Comparison of ENCODE assay signal across 8 mouse cellular contexts in the genomic region with DNA sequence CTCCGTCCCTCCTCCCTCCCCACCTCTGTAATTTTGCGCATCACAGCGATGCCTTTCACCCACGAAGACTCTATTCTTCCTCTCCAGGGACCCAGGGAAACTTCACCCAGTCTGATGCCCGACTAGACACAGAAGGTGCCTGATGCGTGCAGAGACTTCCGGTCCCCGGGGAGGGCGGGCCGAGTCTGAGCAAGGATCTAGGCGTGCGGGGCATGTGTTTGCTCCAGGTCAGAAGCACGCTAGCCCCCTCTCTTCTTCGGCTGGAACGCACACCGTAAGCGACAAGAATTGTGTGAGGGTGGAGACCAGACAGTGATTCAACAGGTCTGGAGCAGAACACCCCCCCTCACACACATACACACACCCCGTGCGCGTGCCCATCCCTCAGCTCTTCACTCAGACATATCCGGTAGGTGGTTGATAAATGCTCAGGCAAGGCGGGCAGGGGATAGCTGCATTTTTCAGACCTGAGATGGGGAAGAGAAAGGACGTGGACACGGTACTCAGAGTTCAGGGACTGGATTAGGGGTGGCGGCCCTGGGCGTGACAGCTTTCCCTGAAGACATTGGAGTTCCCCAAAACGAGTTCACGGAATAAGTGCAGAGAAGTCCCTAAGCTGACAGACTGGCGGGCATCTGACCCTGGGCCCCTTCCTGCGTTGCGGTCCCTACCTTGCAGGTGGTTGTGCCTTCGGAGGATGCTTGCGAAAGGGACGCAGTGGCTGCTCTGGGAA. TPM values are rescaled to one million over a fixed set of nuclear protein-coding genes. Genes with fewer than 3 reads are reported as not detected.
A peak's percentile ranks its signal among the peaks of the same experiment; 100 is the strongest.
DNase-seq lines count a peak whose midpoint lies in the region; ATAC-seq and TF ChIP-seq lines count a peak whose summit lies in the region.

No protein-coding gene starts in this region.

- no peak for ATAC-seq in embryonic facial prominence, embryonic 13.5 days (ENCODE audit: insufficient number of reproducible peaks, insufficient read depth, low FRiP score, low TSS enrichment, low read depth)
- no peak for ATAC-seq in intestine, embryonic 14.5 days (replicated peaks; ENCODE audit: low FRiP score, low TSS enrichment, low read depth)
- no peak for ATAC-seq in lung, postnatal 0 days

- H3K9ac ChIP-seq in embryonic facial prominence, embryonic 13.5 days: peak overlapping the region; percentile 72
- H3K9ac ChIP-seq in intestine, embryonic 14.5 days (ENCODE audit: low read length): peak overlapping the region; percentile 54
- no peak overlapping the region; the same call in 1 of the 2 replicates for H3K9ac ChIP-seq in lung, postnatal 0 days (replicated peaks; ENCODE audit: low read depth)

- peaks cover 44% of the 10 kb centered on the region for H3K36me3 ChIP-seq in embryonic facial prominence, embryonic 13.5 days
- H3K36me3 ChIP-seq in intestine, embryonic 14.5 days (ENCODE audit: control insufficient read depth, insufficient read depth, low read length): peaks cover 38% of the 10 kb centered on the region
- H3K36me3 ChIP-seq in lung, postnatal 0 days (ENCODE audit: insufficient read depth, low read length): peaks cover 6% of the 10 kb centered on the region; the same call in 1 of the 2 replicates

- peak; percentile 46 for DNase-seq in retina, embryonic 14.5 days (ENCODE audit: low spot score)
- DNase-seq in retina, postnatal 1 day: no peak
- DNase-seq in intestine, embryonic 14.5 days (ENCODE audit: low spot score): peak; percentile 78
- DNase-seq in lung, postnatal 0 days (ENCODE audit: low spot score): no peak
- DNase-seq in spleen, adult 18-20 months: peak; percentile 81 to 83
- no peak for DNase-seq in c-Kit-positive CD71-positive TER-119-positive erythroid progenitor cells, embryonic 14.5 days (ENCODE audit: low spot score)
- no peak for DNase-seq in layer of hippocampus, adult 8-10 months (ENCODE audit: low spot score in 2 of 2)

- H3K4me2 ChIP-seq in embryonic facial prominence, embryonic 13.5 days: peak overlapping the region; percentile 92
- peak overlapping the region; percentile 79 for H3K4me2 ChIP-seq in intestine, embryonic 14.5 days (ENCODE audit: low read length)
- H3K4me2 ChIP-seq in lung, postnatal 0 days (replicated peaks; ENCODE audit: low read depth, low read length): peak overlapping the region; percentile 52

- 0 out of 2 replicates have a peak overlapping the region, but pooled peaks have one; percentile 2 for H3K27ac ChIP-seq in embryonic facial prominence, embryonic 13.5 days
- H3K27ac ChIP-seq in intestine, embryonic 14.5 days (ENCODE audit: low read depth): peak overlapping the region; percentile 54; the same call in 1 of the 2 replicates
- H3K27ac ChIP-seq in lung, postnatal 0 days (ENCODE audit: low read length): no peak overlapping the region

- no peaks in the 10 kb centered on the region for H3K27me3 ChIP-seq in embryonic facial prominence, embryonic 13.5 days
- H3K27me3 ChIP-seq in intestine, embryonic 14.5 days (replicated peaks; ENCODE audit: control insufficient read depth, insufficient read depth, low read length): no peaks in the 10 kb centered on the region
- no peaks in the 10 kb centered on the region for H3K27me3 ChIP-seq in lung, postnatal 0 days (replicated peaks; ENCODE audit: insufficient read depth, low read length)

- TF ChIP-seq CTCF in lung, postnatal 0 days (IDR thresholded peaks at IDR 0.05): no peak

- H3K9me3 ChIP-seq in embryonic facial prominence, embryonic 13.5 days: no peaks in the 10 kb centered on the region
- no peaks in the 10 kb centered on the region for H3K9me3 ChIP-seq in intestine, embryonic 14.5 days (ENCODE audit: control insufficient read depth, low read length)
- no peaks in the 10 kb centered on the region for H3K9me3 ChIP-seq in lung, postnatal 0 days (ENCODE audit: low read length)

- H3K4me3 ChIP-seq in embryonic facial prominence, embryonic 13.5 days: peak overlapping the region; percentile 48
- peak overlapping the region; percentile 44 for H3K4me3 ChIP-seq in intestine, embryonic 14.5 days (ENCODE audit: low read depth, low read length)
- peak overlapping the region; percentile 23 for H3K4me3 ChIP-seq in lung, postnatal 0 days (ENCODE audit: low read depth, low read length)

- peaks cover 25% of the 10 kb centered on the region for H3K4me1 ChIP-seq in embryonic facial prominence, embryonic 13.5 days
- H3K4me1 ChIP-seq in intestine, embryonic 14.5 days (replicated peaks; ENCODE audit: control insufficient read depth, insufficient read depth, low read length): peaks cover 22% of the 10 kb centered on the region; the same call in 1 of the 2 replicates
- no peaks in the 10 kb centered on the region for H3K4me1 ChIP-seq in lung, postnatal 0 days (ENCODE audit: insufficient read depth, low read depth, low read length)

- no peak for TF ChIP-seq EP300 in lung, postnatal 0 days (IDR thresholded peaks at IDR 0.05)

- 2% methylated on average over 34 of the region's 34 CpGs for WGBS in embryonic facial prominence, embryonic 13.5 days
- 1% methylated on average over 34 of the region's 34 CpGs for WGBS in intestine, embryonic 14.5 days
- 2% methylated on average over 34 of the region's 34 CpGs for WGBS in lung, postnatal 0 days

RNA-seq across cellular contexts. Expression of a gene that starts 5.3 kb away (rescaled TPM):
- 29.3 and 36.7 TPM in 2 replicates for polyA plus RNA-seq in embryonic facial prominence, embryonic 13.5 days (2015; fragmentation: Nextera tagmentation; extraction: Ambion mirVana)
- 58.6 and 59.9 TPM in 2 replicates for polyA plus RNA-seq in intestine, embryonic 14.5 days (2014; fragmentation: Nextera tagmentation; extraction: Ambion mirVana)
- polyA plus RNA-seq in lung, postnatal 0 days (2015; fragmentation: Nextera tagmentation; extraction: Ambion mirVana): 57.4 and 88.8 TPM in 2 replicates
- total RNA-seq in layer of hippocampus, adult 8-10 months (2022): 10 to 100 TPM; 30.3 to 38.5 (median 31.7) TPM

RNA-seq across cellular contexts. Expression of a gene that starts 10.5 kb away (rescaled TPM):
- polyA plus RNA-seq in embryonic facial prominence, embryonic 13.5 days (2015; fragmentation: Nextera tagmentation; extraction: Ambion mirVana): 76.8 and 85.4 TPM in 2 replicates
- polyA plus RNA-seq in intestine, embryonic 14.5 days (2014; fragmentation: Nextera tagmentation; extraction: Ambion mirVana): 40.7 and 47.3 TPM in 2 replicates
- 28.0 and 30.5 TPM in 2 replicates for polyA plus RNA-seq in lung, postnatal 0 days (2015; fragmentation: Nextera tagmentation; extraction: Ambion mirVana)
- total RNA-seq in layer of hippocampus, adult 8-10 months (2022): 100 to 1,000 TPM; 145 to 157 (median 153) TPM

RNA-seq across cellular contexts. Expression of a gene that starts 11.5 kb away (rescaled TPM):
- polyA plus RNA-seq in embryonic facial prominence, embryonic 13.5 days (2015; fragmentation: Nextera tagmentation; extraction: Ambion mirVana): 23.8 TPM in 2 replicates
- polyA plus RNA-seq in intestine, embryonic 14.5 days (2014; fragmentation: Nextera tagmentation; extraction: Ambion mirVana): 27.7 and 28.6 TPM in 2 replicates
- polyA plus RNA-seq in lung, postnatal 0 days (2015; fragmentation: Nextera tagmentation; extraction: Ambion mirVana): 17.6 and 28.6 TPM in 2 replicates
- total RNA-seq in layer of hippocampus, adult 8-10 months (2022): 100 to 1,000 TPM; 732 to 771 (median 756) TPM

RNA-seq across cellular contexts. Expression of a gene that starts 38.9 kb away (rescaled TPM):
- polyA plus RNA-seq in embryonic facial prominence, embryonic 13.5 days (2015; fragmentation: Nextera tagmentation; extraction: Ambion mirVana): 12.5 and 13.8 TPM in 2 replicates
- polyA plus RNA-seq in intestine, embryonic 14.5 days (2014; fragmentation: Nextera tagmentation; extraction: Ambion mirVana): 13.1 and 16.7 TPM in 2 replicates
- polyA plus RNA-seq in lung, postnatal 0 days (2015; fragmentation: Nextera tagmentation; extraction: Ambion mirVana): 7.3 and 7.6 TPM in 2 replicates
- 100 to 1,000 TPM; 340 to 427 (median 396) TPM for total RNA-seq in layer of hippocampus, adult 8-10 months (2022)

RNA-seq across cellular contexts. Expression of a gene that starts 42.2 kb away (rescaled TPM):
- polyA plus RNA-seq in embryonic facial prominence, embryonic 13.5 days (2015; fragmentation: Nextera tagmentation; extraction: Ambion mirVana): 0.07 and 0.54 TPM in 2 replicates
- polyA plus RNA-seq in intestine, embryonic 14.5 days (2014; fragmentation: Nextera tagmentation; extraction: Ambion mirVana): 0.24 and 0.35 TPM in 2 replicates
- polyA plus RNA-seq in lung, postnatal 0 days (2015; fragmentation: Nextera tagmentation; extraction: Ambion mirVana): 0.13 and 0.16 TPM in 2 replicates
- total RNA-seq in layer of hippocampus, adult 8-10 months (2022): 1 to 10 TPM in 1 of 4 experiments, under 1 TPM in 3; 0.83 to 1.1 (median 0.85) TPM

Comparison
In these comparisons a context has a peak if more than half of its experiments do, and no peak if none do; other contexts are left out.
1. DNase-seq: peak in retina, embryonic 14.5 days (single experiment), intestine, embryonic 14.5 days (single experiment) and spleen, adult 18-20 months (2 of 2); none in retina, postnatal 1 day (single experiment), lung, postnatal 0 days (single experiment), c-Kit-positive CD71-positive TER-119-positive erythroid progenitor cells, embryonic 14.5 days (single experiment) and layer of hippocampus, adult 8-10 months (0 of 2).
2. Peak in every context shown above with its lines, with median percentiles within 50 percentile points of each other: H3K4me2 ChIP-seq and H3K4me3 ChIP-seq.